Mouse (Mus musculus) megakaryocyte, embryonic 14.5 days (primary cell): ENCODE results near the gene Gas2l3.

Source experiments
- FLI1 ChIP-seq: IDR thresholded peaks from 2 replicates; pipeline ENCODE4 v1.6.1; 2012; ENCODE audit warnings: low read length, inconsistent platforms, mixed read lengths
- GATA1 ChIP-seq: IDR thresholded peaks from 3 replicates; pipeline ENCODE4 v1.6.1; 2012; ENCODE audit warnings: mixed read lengths, low read length, inconsistent platforms, borderline replicate concordance

DNA sequence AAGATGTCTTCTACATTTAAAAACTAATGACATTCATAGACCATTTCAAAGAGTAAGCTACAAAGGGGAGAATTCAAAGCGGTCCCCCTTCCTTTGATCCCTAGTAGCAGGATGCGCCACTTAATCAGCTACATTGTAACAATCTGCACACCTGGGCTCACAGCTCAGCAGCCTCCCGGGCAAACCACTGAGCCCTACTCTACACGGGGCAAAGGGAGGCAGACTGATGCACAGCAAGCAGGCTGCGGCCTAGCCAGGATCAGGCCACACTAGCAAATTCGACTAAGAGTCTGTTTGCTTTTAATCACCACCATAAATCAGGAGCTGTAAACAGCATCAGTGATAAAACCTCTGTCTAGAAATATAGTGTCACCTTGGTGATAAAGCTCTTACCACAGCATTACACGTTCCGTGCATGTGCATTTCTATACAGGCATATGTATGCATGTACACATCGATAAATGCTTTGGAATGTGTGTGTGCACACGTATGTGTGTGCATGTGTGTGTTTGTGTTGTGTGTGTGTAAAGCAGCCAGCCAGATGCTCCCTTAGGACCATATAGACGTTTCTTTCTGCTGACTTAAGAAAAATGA lies 18.9 kb downstream of the Gas2l3 start:
- TF ChIP-seq GATA1 (no peak), FLI1 (no peak)
